Mouse (Mus musculus): ENCODE measurements around the gene Sulf2.

GRCm38 (mm10) chr2:166141039-166141438 lies 14.4 kb downstream of the Sulf2 start:
- TF ChIP-seq MYOG (IDR thresholded peaks at IDR 0.05; ENCODE audit: control insufficient read depth, extremely low read depth, insufficient read length): no peak
- no peak for TF ChIP-seq CTCF (IDR thresholded peaks at IDR 0.05; ENCODE audit: control insufficient read depth, insufficient read depth, insufficient read length)
- TF ChIP-seq USF1 (IDR thresholded peaks at IDR 0.05; ENCODE audit: low read depth): no peak
- no peak for TF ChIP-seq CEBPB (IDR thresholded peaks at IDR 0.05; ENCODE audit: low read depth)
- no peak for TF ChIP-seq MAX (IDR thresholded peaks at IDR 0.05)

Data from C2C12 (cell line).